20 mouse cellular contexts compared by ENCODE assay signal in the genomic region with DNA sequence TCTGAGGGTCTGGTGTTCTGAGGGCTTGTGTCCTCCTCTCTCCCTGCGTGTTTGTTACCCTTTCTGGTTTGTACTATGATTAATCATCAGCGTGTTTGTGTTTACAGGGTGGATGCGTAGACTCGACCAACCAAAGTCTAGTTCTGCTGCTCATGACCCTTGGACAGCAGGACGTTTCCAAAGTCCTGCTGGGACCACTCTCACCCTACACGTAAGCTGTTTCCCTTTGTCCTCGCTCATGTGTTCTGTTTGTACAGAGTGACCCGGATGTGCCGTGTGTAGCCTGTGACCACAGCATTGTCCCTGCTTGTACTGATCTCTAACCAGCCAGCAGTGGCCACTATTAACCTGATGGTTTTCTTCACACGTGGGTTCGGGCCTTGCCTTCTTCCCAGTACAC. TPM values are rescaled to one million over a fixed set of nuclear protein-coding genes. Genes with fewer than 3 reads are reported as not detected.
A peak's percentile ranks its signal among the peaks of the same experiment; 100 is the strongest.
DNase-seq lines count a peak whose midpoint lies in the region; ATAC-seq lines count a peak whose summit lies in the region.
"Had no signal": no experiment of that assay in that cellular context is flagged by ENCODE, and none has a peak within 500 bp of the region (broad histone marks: within the 10 kb centered on the region; RNA-seq: fewer than 3 reads in every experiment).

No protein-coding gene starts in this region.

- DNase-seq in kidney, adult 9 months: peak; percentile 61
- no peak for DNase-seq in kidney, postnatal 14 days
- DNase-seq in liver, embryonic 11.5 days (ENCODE audit: low spot score): no peak
- DNase-seq in cerebellum, postnatal 25 days: no peak
- no peak for DNase-seq in forebrain, embryonic 11.5 days (ENCODE audit: low spot score)
- DNase-seq in heart, postnatal 14 days: no peak
- DNase-seq: adrenal gland, postnatal 10 days; cerebellum, adult 11 months; cerebellum, adult 9-10 months; cerebellum, postnatal 36 days; forebrain, postnatal 0 days; gastrocnemius, postnatal 36 days; heart, adult 11 months had no signal

- H3K9me3 ChIP-seq in liver, embryonic 11.5 days (ENCODE audit: control insufficient read depth, low read length): no peaks in the 10 kb centered on the region
- H3K9me3 ChIP-seq in liver, embryonic 12.5 days (replicated peaks): no peaks in the 10 kb centered on the region
- no peaks in the 10 kb centered on the region for H3K9me3 ChIP-seq in liver, embryonic 16.5 days (replicated peaks; ENCODE audit: control insufficient read depth, low read length)
- no peaks in the 10 kb centered on the region for H3K9me3 ChIP-seq in forebrain, embryonic 11.5 days (ENCODE audit: control insufficient read depth, low read length)
- H3K9me3 ChIP-seq: embryonic facial prominence, embryonic 13.5 days; forebrain, embryonic 13.5 days; G1E; hindbrain, embryonic 10.5 days had no signal

- no peak overlapping the region for H3K4me2 ChIP-seq in liver, embryonic 11.5 days
- H3K4me2 ChIP-seq in liver, embryonic 12.5 days: no peak overlapping the region
- no peak overlapping the region for H3K4me2 ChIP-seq in liver, embryonic 16.5 days (ENCODE audit: low read depth, low read length)
- H3K4me2 ChIP-seq in forebrain, embryonic 11.5 days (ENCODE audit: low read depth, low read length, severe bottlenecking): no peak overlapping the region
- H3K4me2 ChIP-seq: embryonic facial prominence, embryonic 13.5 days; forebrain, embryonic 13.5 days; hindbrain, embryonic 14.5 days had no signal

- peaks cover 31% of the 10 kb centered on the region for H3K36me3 ChIP-seq in liver, embryonic 11.5 days (ENCODE audit: control insufficient read depth, insufficient read depth, low read length)
- peaks cover 95% of the 10 kb centered on the region for H3K36me3 ChIP-seq in liver, embryonic 12.5 days
- peaks cover 28% of the 10 kb centered on the region for H3K36me3 ChIP-seq in liver, embryonic 16.5 days (ENCODE audit: control insufficient read depth, insufficient read depth)
- peaks cover 3% of the 10 kb centered on the region; the same call in 1 of the 2 replicates for H3K36me3 ChIP-seq in forebrain, embryonic 11.5 days (ENCODE audit: control insufficient read depth, insufficient read depth, low read length)

- peaks cover 26% of the 10 kb centered on the region for H3K4me1 ChIP-seq in liver, embryonic 11.5 days (replicated peaks; ENCODE audit: control insufficient read depth, insufficient read depth, low read length)
- H3K4me1 ChIP-seq in liver, embryonic 12.5 days: peaks cover 56% of the 10 kb centered on the region
- H3K4me1 ChIP-seq in liver, embryonic 16.5 days (ENCODE audit: control insufficient read depth, low read depth, low read length): peaks cover 43% of the 10 kb centered on the region
- no peaks in the 10 kb centered on the region for H3K4me1 ChIP-seq in forebrain, embryonic 11.5 days (replicated peaks; ENCODE audit: control insufficient read depth, insufficient read depth, low read length)
- H3K4me1 ChIP-seq: forebrain, embryonic 13.5 days; hindbrain, embryonic 10.5 days had no signal

- no peaks in the 10 kb centered on the region for H3K27me3 ChIP-seq in liver, embryonic 11.5 days (replicated peaks; ENCODE audit: control insufficient read depth, insufficient read depth, low read length)
- H3K27me3 ChIP-seq in liver, embryonic 12.5 days (replicated peaks): no peaks in the 10 kb centered on the region
- H3K27me3 ChIP-seq in liver, embryonic 16.5 days (ENCODE audit: control insufficient read depth, insufficient read depth, low read depth, low read length): no peaks in the 10 kb centered on the region
- H3K27me3 ChIP-seq in forebrain, embryonic 11.5 days (ENCODE audit: control insufficient read depth, insufficient read depth, low read length): no peaks in the 10 kb centered on the region
- H3K27me3 ChIP-seq: embryonic facial prominence, embryonic 13.5 days; forebrain, embryonic 13.5 days had no signal

- 83% methylated on average over 11 of the region's 11 CpGs for WGBS in liver, embryonic 11.5 days
- WGBS in liver, embryonic 12.5 days (ENCODE audit: insufficient replicate concordance): 76% methylated on average over 11 of the region's 11 CpGs
- 72% methylated on average over 11 of the region's 11 CpGs for WGBS in liver, embryonic 16.5 days (ENCODE audit: insufficient replicate concordance)
- WGBS in forebrain, embryonic 11.5 days: 90% methylated on average over 11 of the region's 11 CpGs

- no peak for ATAC-seq in liver, embryonic 11.5 days (replicated peaks; ENCODE audit: low FRiP score)
- no peak for ATAC-seq in liver, embryonic 12.5 days
- ATAC-seq in liver, embryonic 16.5 days (ENCODE audit: low read depth): peak; percentile 82
- no peak for ATAC-seq in forebrain, embryonic 11.5 days (replicated peaks; ENCODE audit: low FRiP score)
- ATAC-seq: forebrain, embryonic 13.5 days; forebrain, postnatal 0 days had no signal

- intact Hi-C loops in heart, postnatal 14 days (cut with DNase I): no loop called here

- no peak overlapping the region for H3K9ac ChIP-seq in liver, embryonic 11.5 days (ENCODE audit: low read depth, low read length)
- H3K9ac ChIP-seq in liver, embryonic 12.5 days: no peak overlapping the region
- H3K9ac ChIP-seq in liver, embryonic 16.5 days (ENCODE audit: low read depth, low read length): no peak overlapping the region; the same call in 1 of the 2 replicates
- H3K9ac ChIP-seq in forebrain, embryonic 11.5 days (ENCODE audit: low read length): no peak overlapping the region
- H3K9ac ChIP-seq: embryonic facial prominence, embryonic 13.5 days; forebrain, embryonic 13.5 days; forebrain, postnatal 0 days; hindbrain, embryonic 14.5 days had no signal

- no peak overlapping the region for H3K4me3 ChIP-seq in liver, embryonic 11.5 days (ENCODE audit: low read depth, low read length)
- no peak overlapping the region for H3K4me3 ChIP-seq in liver, embryonic 12.5 days
- no peak overlapping the region for H3K4me3 ChIP-seq in liver, embryonic 16.5 days (ENCODE audit: low read depth, low read length)
- no peak overlapping the region for H3K4me3 ChIP-seq in forebrain, embryonic 11.5 days (ENCODE audit: low read depth, low read length)
- H3K4me3 ChIP-seq: embryonic facial prominence, embryonic 13.5 days; forebrain, embryonic 13.5 days; hindbrain, embryonic 10.5 days had no signal

- peak overlapping the region; percentile 40 for H3K27ac ChIP-seq in liver, embryonic 11.5 days (ENCODE audit: low read depth, low read length)
- peak overlapping the region; percentile 74 for H3K27ac ChIP-seq in liver, embryonic 12.5 days
- H3K27ac ChIP-seq in liver, embryonic 16.5 days (ENCODE audit: low read length): peak overlapping the region; percentile 66
- H3K27ac ChIP-seq in forebrain, embryonic 11.5 days (ENCODE audit: low read depth, low read length): no peak overlapping the region
- H3K27ac ChIP-seq: embryonic facial prominence, embryonic 13.5 days; forebrain, embryonic 13.5 days; hindbrain, embryonic 10.5 days; hindbrain, embryonic 14.5 days had no signal

RNA-seq across cellular contexts. Expression of a gene that starts 33.1 kb away (rescaled TPM):
- polyA plus RNA-seq in liver, embryonic 11.5 days (2014; fragmentation: Nextera tagmentation; extraction: Ambion mirVana): 114 and 120 TPM in 2 replicates
- 81.1 and 83.7 TPM in 2 replicates for polyA plus RNA-seq in liver, embryonic 12.5 days (2016; fragmentation: Nextera tagmentation; extraction: Ambion mirVana)
- polyA plus RNA-seq in liver, embryonic 16.5 days (2015; fragmentation: Nextera tagmentation; extraction: Ambion mirVana): 69.9 and 73.3 TPM in 2 replicates
- polyA plus RNA-seq in forebrain, embryonic 11.5 days (2014; fragmentation: Nextera tagmentation; extraction: Ambion mirVana): 52.2 and 54.5 TPM in 2 replicates
- 1 to 10 TPM; 5.6 to 6.8 TPM for total RNA-seq in heart, postnatal 14 days (2021)
